Mouse (Mus musculus) megakaryocyte, embryonic 14.5 days (primary cell): ENCODE data around the gene Dusp7.

Experiments used
- FLI1 ChIP-seq: IDR thresholded peaks from 2 replicates; pipeline ENCODE4 v1.6.1; 2012; ENCODE audit warnings: low read length, inconsistent platforms, mixed read lengths
- GATA1 ChIP-seq: IDR thresholded peaks from 3 replicates; pipeline ENCODE4 v1.6.1; 2012; ENCODE audit warnings: mixed read lengths, low read length, inconsistent platforms, borderline replicate concordance

GRCm38 (mm10) chr9:106332746-106333145 lies 35.7 kb upstream of the Dusp7 start:
- TF ChIP-seq FLI1 (no peak), GATA1 (no peak)
